Mouse (Mus musculus) embryonic facial prominence, embryonic 10.5 days (tissue): Measurements from ENCODE around the gene Tmem218. TPM values are rescaled to one million over a fixed set of nuclear protein-coding genes. Genes with fewer than 3 reads are reported as not detected.

Source experiments
- polyA plus RNA-seq: library from polyadenylated mRNA; unstranded; fragments of >200 nt; fragmentation: Nextera tagmentation; extraction: Ambion mirVana; gene quantifications from 2 replicates; pipeline ENCODE4 v1.2.1, GENCODE M21; 2016

Gene Tmem218
- polyA plus RNA-seq, 1 experiment from 2014 or later = 10.8 TPM

Other genes with a start within 250 kb of the Tmem218 start
- gene Pknox2, start 60.8 kb upstream of the Tmem218 start, polyA plus RNA-seq = 32.7 and 33.0 TPM in 2 replicates
- 2.1 and 2.6 TPM in 2 replicates for gene Slc37a2, start 47.5 kb downstream of the Tmem218 start, polyA plus RNA-seq
- gene Ccdc15, start 140.2 kb downstream of the Tmem218 start, polyA plus RNA-seq = 10.2 and 10.3 TPM in 2 replicates
- gene Hepacam, start 159.1 kb downstream of the Tmem218 start, polyA plus RNA-seq = 0.05 TPM in 2 replicates
- gene Robo4, start 193.7 kb downstream of the Tmem218 start, polyA plus RNA-seq = 6.6 and 6.8 TPM in 2 replicates
- gene Robo3, start 225.0 kb downstream of the Tmem218 start, polyA plus RNA-seq = 4.1 and 9.4 TPM in 2 replicates